Mouse (Mus musculus) NIH3T3 (cell line): Measurements from ENCODE around the gene Msantd4.
"Not testable (repeated sequence)": the region's sequence is repeated elsewhere in the genome, so short reads cannot be mapped to it uniquely, and the experiment has no call there.

Experiments
- DNase-seq: peaks from one replicate; pipeline ENCODE4 v3.0.0-alpha.2; 2012; ENCODE audit warnings: low read depth

Msantd4 gene

DNA sequence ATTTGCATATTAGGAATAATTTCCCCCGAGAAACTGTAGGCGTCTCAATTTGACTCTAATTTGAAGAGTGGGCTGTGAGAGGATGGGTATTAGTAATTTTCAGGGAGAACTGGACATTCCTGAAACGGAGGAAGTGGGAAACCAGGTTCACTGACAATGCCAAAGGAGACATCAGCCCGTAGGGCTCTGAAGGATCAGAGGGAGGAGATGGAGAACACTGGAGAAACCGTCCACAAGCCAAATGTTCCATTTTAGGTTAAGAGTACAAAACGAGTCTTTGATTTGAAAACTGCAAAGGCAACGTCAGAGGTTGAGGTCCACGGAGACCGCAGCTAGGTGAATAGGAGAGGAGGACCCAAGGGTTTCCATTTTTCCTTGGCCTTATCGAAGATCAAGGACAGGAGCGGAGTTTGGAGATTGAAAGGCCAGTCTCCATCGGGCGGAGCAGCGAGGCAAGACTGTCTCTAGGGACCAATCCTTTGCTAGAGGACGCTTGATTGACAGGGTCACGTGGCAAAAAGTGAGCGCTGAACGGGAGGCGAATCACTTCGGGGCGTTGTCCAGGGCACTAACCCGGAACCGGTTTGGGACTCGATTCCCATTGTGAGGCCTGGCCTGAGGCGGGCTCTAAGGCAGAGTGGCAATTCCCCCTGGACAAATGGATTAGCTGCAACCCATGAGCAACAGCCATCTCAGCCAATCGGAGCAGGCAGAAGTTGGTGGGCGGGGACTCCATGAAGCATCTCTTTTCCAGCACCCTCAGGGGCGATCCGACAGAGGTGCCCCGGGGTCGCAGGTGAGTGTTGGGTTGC lies at the start of gene Msantd4:
Gene Msantd4, plus strand, starts transcription at position 735 of the 812 bp plus-strand sequence.
- peak; percentile 97 for DNase-seq

GRCm38 (mm10) chr9:4353163-4353562 lies 23.2 kb upstream of the Msantd4 start:
- no peak for DNase-seq

GRCm38 (mm10) chr9:4376640-4377120 lies 318 bp downstream of the Msantd4 start:
- DNase-seq, result peak; percentile 48

- not testable (repeated sequence) for DNase-seq
Measured at GRCm38 (mm10) chr9:4400801-4401200, 24.4 kb downstream of the Msantd4 start.
